Mouse (Mus musculus) hindbrain, embryonic 14.5 days (tissue): Measurements from ENCODE around the gene Tll1. TPM values are rescaled to one million over a fixed set of nuclear protein-coding genes. Genes with fewer than 3 reads are reported as not detected.
A peak's percentile ranks its signal among the peaks of the same experiment; 100 is the strongest.

Experiments used
- ATAC-seq: fragments of 200-750 bp; cut with Nextera tagmentation; 2 replicates; pipeline ENCODE4 v1.8.0; 2017; ENCODE audit warnings: moderate number of reproducible peaks, mild to moderate bottlenecking, moderate TSS enrichment, moderate library complexity; ENCODE audit not compliant: low FRiP score
- DNase-seq: peaks from one replicate; pipeline ENCODE4 v3.0.0-alpha.2; 2015; ENCODE audit warnings: low spot score
- H3K27ac ChIP-seq: fragments of 300-500 bp; sonication (generic); 2 replicates; pipeline ENCODE4 v1.5.1; 2014; ENCODE audit warnings: mild to moderate bottlenecking, moderate library complexity
- H3K27me3 ChIP-seq: fragments of 300-500 bp; sonication (generic); 2 replicates; pipeline ENCODE4 v1.6.1; 2014; ENCODE audit warnings: mild to moderate bottlenecking, low read length, mixed read lengths; ENCODE audit not compliant: control insufficient read depth, insufficient read depth
- H3K36me3 ChIP-seq: fragments of 300-500 bp; sonication (generic); replicated peaks from 2 replicates; pipeline ENCODE4 v1.6.1; 2014; ENCODE audit not compliant: control insufficient read depth, insufficient read depth
- H3K4me1 ChIP-seq: fragments of 300-500 bp; sonication (generic); replicated peaks from 2 replicates; pipeline ENCODE4 v1.6.1; 2014; ENCODE audit warnings: antibody characterized with exemption, low read length, mixed read lengths; ENCODE audit not compliant: control insufficient read depth, insufficient read depth
- H3K4me2 ChIP-seq: fragments of 300-500 bp; sonication (generic); replicated peaks from 2 replicates; pipeline ENCODE4 v1.6.1; 2014; ENCODE audit warnings: mild to moderate bottlenecking, moderate library complexity
- H3K4me3 ChIP-seq: fragments of 300-500 bp; sonication (generic); replicated peaks from 2 replicates; pipeline ENCODE4 v1.5.1; 2014; ENCODE audit warnings: mild to moderate bottlenecking, low read length
- H3K9ac ChIP-seq: fragments of 300-500 bp; sonication (generic); 2 replicates; pipeline ENCODE4 v1.6.1; 2014
- H3K9me3 ChIP-seq: fragments of 300-500 bp; sonication (generic); 2 replicates; pipeline ENCODE4 v1.6.1; 2016; ENCODE audit warnings: low read length; ENCODE audit not compliant: control insufficient read depth
- WGBS: fragments of 180-500 bp; shearing (Covaris S2); extraction: QIAGEN DNeasy Blood & Tissue Kit; methylation state at CpG from one replicate; pipeline ENCODE4 v1.1.7; 2014; 5-methylcytosine and 5-hydroxymethylcytosine counted together
- polyA plus RNA-seq: library from polyadenylated mRNA; unstranded; fragments of >200 nt; fragmentation: Nextera tagmentation; extraction: Ambion mirVana; gene quantifications from 2 replicates; pipeline ENCODE4 v1.2.1, GENCODE M21; 2014

Gene Tll1
- polyA plus RNA-seq, 1 experiment from 2014 or later, result 3.5 TPM

- Histone ChIP-seq H3K4me2 (no peak overlapping the region), H3K4me1 (0 out of 2 replicates have a peak, but pooled peaks cover 8% of the 10 kb centered on the region), H3K36me3 (no peaks in the 10 kb centered on the region), H3K27ac (0 out of 2 replicates have a peak overlapping the region, but pooled peaks have one; percentile 54), H3K9ac (no peak overlapping the region), H3K9me3 (no peaks in the 10 kb centered on the region), H3K4me3 (no peak overlapping the region), H3K27me3 (no peaks in the 10 kb centered on the region)
- ATAC-seq, result peak; percentile 73; the same call in 1 of the 2 replicates
- DNase-seq, result no peak
- WGBS, result 36% methylated on average over 9 of the region's 9 CpGs
Observed at GRCm38 (mm10) chr8:64152216-64152804, 53.8 kb downstream of the Tll1 start.

- Histone ChIP-seq H3K9ac (no peak overlapping the region), H3K4me3 (no peak overlapping the region), H3K27ac (no peak overlapping the region), H3K4me1 (no peaks in the 10 kb centered on the region), H3K4me2 (no peak overlapping the region), H3K9me3 (no peaks in the 10 kb centered on the region), H3K36me3 (no peaks in the 10 kb centered on the region), H3K27me3 (no peaks in the 10 kb centered on the region)
- 67% methylated on average over 1 of the region's 1 CpGs for WGBS
- DNase-seq (no peak), ATAC-seq (no peak)
Observed at GRCm38 (mm10) chr8:64136593-64136992, 69.5 kb downstream of the Tll1 start.

- no peak for ATAC-seq
- no peak overlapping the region for H3K9ac ChIP-seq
- no peaks in the 10 kb centered on the region for H3K36me3 ChIP-seq
- H3K4me2 ChIP-seq, result no peak overlapping the region
- H3K4me1 ChIP-seq, result no peaks in the 10 kb centered on the region
- H3K4me3 ChIP-seq, result no peak overlapping the region
- H3K27ac ChIP-seq, result no peak overlapping the region
- no peaks in the 10 kb centered on the region for H3K9me3 ChIP-seq
- 76% methylated on average over 2 of the region's 2 CpGs for WGBS
- DNase-seq, result no peak
- no peaks in the 10 kb centered on the region for H3K27me3 ChIP-seq
Observed at GRCm38 (mm10) chr8:64107190-64107589, 98.9 kb downstream of the Tll1 start.

DNA sequence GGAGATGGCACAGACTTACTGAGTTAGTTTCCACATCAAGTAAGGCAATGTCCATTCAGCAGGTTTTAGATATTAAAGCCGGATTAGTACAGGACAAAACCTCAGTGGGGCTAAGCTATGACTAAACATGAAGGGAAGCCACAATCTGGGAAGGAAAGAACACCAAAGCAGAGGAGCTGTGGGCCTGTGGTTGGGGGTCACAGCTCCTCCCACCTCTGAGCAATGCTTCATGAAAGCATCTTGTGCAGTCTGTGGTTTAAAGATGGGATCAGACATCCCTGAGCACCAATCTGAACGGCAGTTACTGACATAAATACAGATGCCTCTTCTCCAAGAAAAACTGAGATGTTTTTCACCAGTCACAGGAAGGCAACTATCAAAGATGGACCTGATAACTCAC lies 132.7 kb downstream of the Tll1 start:
- Histone ChIP-seq H3K9me3 (no peaks in the 10 kb centered on the region), H3K4me2 (no peak overlapping the region), H3K27me3 (no peaks in the 10 kb centered on the region), H3K4me1 (no peaks in the 10 kb centered on the region), H3K36me3 (no peaks in the 10 kb centered on the region), H3K27ac (no peak overlapping the region), H3K9ac (no peak overlapping the region), H3K4me3 (no peak overlapping the region)
- WGBS, result 93% methylated on average over 2 of the region's 2 CpGs
- DNase-seq (no peak), ATAC-seq (no peak)

DNA sequence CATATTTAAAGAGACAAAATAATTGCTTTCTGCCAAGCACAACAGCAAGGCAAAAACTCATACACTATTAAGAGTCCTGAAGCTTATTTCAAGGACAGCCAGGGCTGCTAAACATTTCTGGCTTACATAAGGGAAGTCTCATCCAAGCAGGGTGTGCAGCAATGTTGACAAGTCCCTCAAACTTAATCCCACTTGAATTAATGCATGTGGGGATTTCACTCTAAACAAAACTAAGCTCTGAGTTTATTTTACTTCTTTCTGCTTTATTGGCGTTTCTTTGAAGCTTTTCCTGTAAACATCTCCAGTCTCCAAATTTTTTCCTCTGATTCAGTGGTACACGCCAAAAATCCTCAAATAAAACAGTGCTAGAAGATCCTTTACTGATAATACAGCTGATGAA lies 146.2 kb downstream of the Tll1 start:
- H3K27me3 ChIP-seq, result no peaks in the 10 kb centered on the region
- H3K36me3 ChIP-seq, result no peaks in the 10 kb centered on the region
- no peaks in the 10 kb centered on the region for H3K4me1 ChIP-seq
- no peak overlapping the region for H3K9ac ChIP-seq
- no peak overlapping the region for H3K27ac ChIP-seq
- WGBS, result 84% methylated on average over 2 of the region's 2 CpGs
- ATAC-seq (no peak), DNase-seq (no peak)
- H3K4me2 ChIP-seq, result no peak overlapping the region
- H3K9me3 ChIP-seq, result no peaks in the 10 kb centered on the region
- H3K4me3 ChIP-seq, result no peak overlapping the region

DNA sequence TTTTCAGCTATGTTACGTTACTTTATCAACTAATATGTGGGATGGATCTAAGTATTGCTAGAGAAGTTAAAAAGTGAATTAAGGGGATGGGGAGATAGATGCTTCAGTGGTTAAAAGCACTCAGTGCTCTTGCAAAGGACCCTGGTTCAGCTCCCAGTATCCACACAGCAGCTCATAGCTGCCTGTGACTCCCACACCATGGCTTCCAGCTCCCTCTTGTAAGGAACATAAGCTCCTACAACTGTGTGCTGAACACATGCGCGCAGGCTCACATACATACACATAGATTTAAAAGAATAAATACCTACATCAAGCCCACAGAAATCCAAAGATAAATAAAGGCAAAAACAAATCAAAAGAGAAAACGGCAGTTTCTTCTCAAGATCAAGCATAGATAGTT lies 148.5 kb downstream of the Tll1 start:
- no peaks in the 10 kb centered on the region for H3K27me3 ChIP-seq
- H3K27ac ChIP-seq, result no peak overlapping the region
- H3K4me2 ChIP-seq, result no peak overlapping the region
- H3K9me3 ChIP-seq, result no peaks in the 10 kb centered on the region
- H3K9ac ChIP-seq, result no peak overlapping the region
- H3K4me3 ChIP-seq, result no peak overlapping the region
- 90% methylated on average over 4 of the region's 4 CpGs for WGBS
- DNase-seq, result no peak
- H3K4me1 ChIP-seq, result no peaks in the 10 kb centered on the region
- ATAC-seq, result no peak
- no peaks in the 10 kb centered on the region for H3K36me3 ChIP-seq

DNA sequence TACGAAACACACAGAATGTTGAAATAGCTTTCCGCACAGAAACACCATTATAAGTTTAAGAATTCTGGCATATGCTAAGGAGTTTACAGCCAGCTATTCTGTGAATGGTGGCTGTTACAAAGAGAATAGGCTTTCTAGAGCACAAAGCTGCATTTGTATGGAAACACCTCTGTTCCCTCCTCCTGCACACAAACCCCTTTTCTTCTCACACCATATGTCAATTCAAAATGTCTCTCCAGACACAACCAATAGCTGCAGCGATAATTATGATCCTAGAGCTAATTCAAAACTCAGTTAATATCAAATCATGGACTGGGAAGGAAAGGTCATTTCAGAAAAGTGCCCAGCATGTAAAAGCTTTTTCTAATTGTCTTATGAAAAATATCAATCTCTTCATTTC lies 157.5 kb downstream of the Tll1 start:
- 49% methylated on average over 3 of the region's 3 CpGs for WGBS
- no peak overlapping the region for H3K4me2 ChIP-seq
- H3K36me3 ChIP-seq, result no peaks in the 10 kb centered on the region
- no peaks in the 10 kb centered on the region for H3K9me3 ChIP-seq
- H3K9ac ChIP-seq, result no peak overlapping the region
- H3K4me1 ChIP-seq, result no peaks in the 10 kb centered on the region
- no peak overlapping the region for H3K27ac ChIP-seq
- no peaks in the 10 kb centered on the region for H3K27me3 ChIP-seq
- no peak overlapping the region for H3K4me3 ChIP-seq
- ATAC-seq (no peak), DNase-seq (no peak)

DNA sequence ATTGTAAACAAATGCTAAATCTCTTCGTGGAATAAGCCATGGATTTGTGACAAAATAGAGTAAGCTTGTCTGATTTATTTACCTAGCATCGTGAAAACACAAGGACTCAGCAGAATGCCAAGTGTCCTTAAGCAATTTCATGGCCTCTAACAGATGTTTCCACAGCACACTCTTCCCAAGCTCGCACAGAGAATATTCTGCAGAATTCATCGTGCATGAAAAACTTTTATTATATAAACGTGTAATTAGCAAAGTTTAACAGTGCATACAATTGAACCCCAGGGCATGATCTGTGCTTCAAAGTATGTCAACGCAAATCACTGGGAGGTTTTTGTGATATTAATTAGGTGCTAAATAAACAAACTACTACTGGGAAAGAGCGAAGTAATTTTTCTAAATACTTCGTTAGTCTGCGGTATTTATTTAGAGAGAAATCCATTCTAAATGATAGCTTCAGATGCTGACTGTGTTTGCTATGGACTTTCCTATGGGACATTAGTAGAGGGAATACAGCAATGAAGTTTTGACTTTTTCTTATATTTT lies 158.0 kb downstream of the Tll1 start:
- H3K36me3 ChIP-seq, result no peaks in the 10 kb centered on the region
- H3K27ac ChIP-seq, result no peak overlapping the region
- no peak for DNase-seq
- H3K4me3 ChIP-seq, result no peak overlapping the region
- H3K4me2 ChIP-seq, result no peak overlapping the region
- no peaks in the 10 kb centered on the region for H3K9me3 ChIP-seq
- 60% methylated on average over 9 of the region's 9 CpGs for WGBS
- no peaks in the 10 kb centered on the region for H3K4me1 ChIP-seq
- no peaks in the 10 kb centered on the region for H3K27me3 ChIP-seq
- H3K9ac ChIP-seq, result no peak overlapping the region
- ATAC-seq, result no peak

GRCm38 (mm10) chr8:64041303-64041884 lies 164.7 kb downstream of the Tll1 start:
- 83% methylated on average over 6 of the region's 6 CpGs for WGBS
- no peak for DNase-seq
- no peaks in the 10 kb centered on the region for H3K36me3 ChIP-seq
- H3K9me3 ChIP-seq, result no peaks in the 10 kb centered on the region
- H3K4me2 ChIP-seq, result no peak overlapping the region
- no peak overlapping the region for H3K27ac ChIP-seq
- H3K4me3 ChIP-seq, result no peak overlapping the region
- no peak overlapping the region for H3K9ac ChIP-seq
- no peaks in the 10 kb centered on the region for H3K27me3 ChIP-seq
- ATAC-seq, result no peak
- no peaks in the 10 kb centered on the region for H3K4me1 ChIP-seq
